Mouse (Mus musculus) hindbrain, embryonic 10.5 days (tissue): ENCODE data around the gene Sema6b. TPM values are rescaled to one million over a fixed set of nuclear protein-coding genes. Genes with fewer than 3 reads are reported as not detected.
A peak's percentile ranks its signal among the peaks of the same experiment; 100 is the strongest.

Experiments
- DNase-seq: peaks from one replicate; pipeline ENCODE4 v3.0.0-alpha.2; 2017; ENCODE audit warnings: low spot score
- H3K27ac ChIP-seq: fragments of 300-500 bp; sonication (generic); 2 replicates; pipeline ENCODE4 v1.5.1; 2016; ENCODE audit warnings: mild to moderate bottlenecking, moderate library complexity
- H3K27me3 ChIP-seq: fragments of 300-500 bp; sonication (generic); 2 replicates; pipeline ENCODE4 v1.6.1; 2016; ENCODE audit warnings: mild to moderate bottlenecking; ENCODE audit not compliant: poor library complexity, insufficient read depth, severe bottlenecking
- H3K36me3 ChIP-seq: fragments of 300-500 bp; sonication (generic); 2 replicates; pipeline ENCODE4 v1.6.1; 2016; ENCODE audit warnings: mild to moderate bottlenecking, moderate library complexity
- H3K4me1 ChIP-seq: fragments of 300-500 bp; sonication (generic); replicated peaks from 2 replicates; pipeline ENCODE4 v1.6.1; 2016; ENCODE audit warnings: mild to moderate bottlenecking
- H3K4me3 ChIP-seq: fragments of 300-500 bp; sonication (generic); 2 replicates; pipeline ENCODE4 v1.5.1; 2016; ENCODE audit warnings: mild to moderate bottlenecking, moderate library complexity
- H3K9me3 ChIP-seq: fragments of 300-500 bp; sonication (generic); 2 replicates; pipeline ENCODE4 v1.6.1; 2016; ENCODE audit warnings: mild to moderate bottlenecking, moderate library complexity
- WGBS: fragments of 180-500 bp; shearing (Covaris S2); methylation state at CpG from one replicate; pipeline ENCODE4 v1.1.7; 2016; 5-methylcytosine and 5-hydroxymethylcytosine counted together
- polyA plus RNA-seq: library from polyadenylated mRNA; unstranded; fragments of >200 nt; fragmentation: Nextera tagmentation; extraction: Ambion mirVana; gene quantifications from 2 replicates; pipeline ENCODE4 v1.2.1, GENCODE M21; 2016

Sema6b gene
- 2.3 and 3.8 TPM in 2 replicates for polyA plus RNA-seq

GRCm38 (mm10) chr17:56139858-56140595 is at the start of gene Sema6b:
Gene Sema6b, minus strand, starts transcription at chr17:56140343.
- peak; percentile 80 for DNase-seq
- H3K4me3 ChIP-seq, result peak within 1 kb of the TSS; percentile 78
- H3K9me3 ChIP-seq, result no peaks in the 10 kb centered on the region
- H3K4me1 ChIP-seq, result peaks cover 72% of the 10 kb centered on the region
- H3K27me3 ChIP-seq, result peaks cover 97% of the 10 kb centered on the region
- H3K27ac ChIP-seq, result peak within 1 kb of the TSS; percentile 86
- 1% methylated on average over 79 of the region's 79 CpGs for whole genome bisulfite sequencing
- H3K36me3 ChIP-seq, result no peaks in the 10 kb centered on the region

- peaks cover 63% of the 10 kb centered on the region for H3K36me3 ChIP-seq
- 41% methylated on average over 11 of the region's 11 CpGs for WGBS
Observed at GRCm38 (mm10) chr17:56185281-56186141, 45.4 kb upstream of the Sema6b start.

GRCm38 (mm10) chr17:56183658-56184103 is 43.5 kb upstream of the Sema6b start, which contains the start of gene Mydgf:
Gene Mydgf, minus strand, starts transcription at chr17:56183920.
- H3K27me3 ChIP-seq, result no peaks in the 10 kb centered on the region
- H3K36me3 ChIP-seq, result peaks cover 63% of the 10 kb centered on the region
- H3K9me3 ChIP-seq, result no peaks in the 10 kb centered on the region
- H3K27ac ChIP-seq, result peak within 1 kb of the TSS; percentile 90
- peak within 1 kb of the TSS; percentile 91 for H3K4me3 ChIP-seq
- DNase-seq, result peak; percentile 94
- WGBS, result under 1% methylated on average over 47 of the region's 47 CpGs
- H3K4me1 ChIP-seq, result peaks cover 40% of the 10 kb centered on the region

More at GRCm38 (mm10) chr17:56185281-56186141, 45.4 kb upstream of the Sema6b start:
- Histone ChIP-seq H3K4me3 (peak overlapping the region; percentile 21), H3K4me1 (peaks cover 40% of the 10 kb centered on the region), H3K27me3 (no peaks in the 10 kb centered on the region), H3K9me3 (no peaks in the 10 kb centered on the region), H3K27ac (peak overlapping the region; percentile 87)
- peak; percentile 46 for DNase-seq

GRCm38 (mm10) chr17:56182975-56183657 is 43.0 kb upstream of the Sema6b start:
- no peaks in the 10 kb centered on the region for H3K27me3 ChIP-seq
- H3K9me3 ChIP-seq, result no peaks in the 10 kb centered on the region
- peak overlapping the region; percentile 91 for H3K4me3 ChIP-seq
- WGBS, result 3% methylated on average over 14 of the region's 14 CpGs
- peaks cover 63% of the 10 kb centered on the region for H3K36me3 ChIP-seq
- peak overlapping the region; percentile 90 for H3K27ac ChIP-seq
- DNase-seq, result no peak
- peaks cover 40% of the 10 kb centered on the region for H3K4me1 ChIP-seq

GRCm38 (mm10) chr17:56175416-56175815 is 35.3 kb upstream of the Sema6b start:
- Histone ChIP-seq H3K27me3 (no peaks in the 10 kb centered on the region), H3K27ac (no peak overlapping the region), H3K4me3 (no peak overlapping the region), H3K36me3 (peaks cover 69% of the 10 kb centered on the region), H3K4me1 (peaks cover 16% of the 10 kb centered on the region), H3K9me3 (no peaks in the 10 kb centered on the region)
- no peak for DNase-seq
- 98% methylated on average over 3 of the region's 3 CpGs for WGBS

- H3K27ac ChIP-seq, result no peak overlapping the region; the same call in 1 of the 2 replicates
- WGBS, result 64% methylated on average over 10 of the region's 10 CpGs
- H3K4me3 ChIP-seq, result no peak overlapping the region
- H3K27me3 ChIP-seq, result no peaks in the 10 kb centered on the region
- H3K4me1 ChIP-seq, result peaks cover 32% of the 10 kb centered on the region
- no peaks in the 10 kb centered on the region for H3K9me3 ChIP-seq
- H3K36me3 ChIP-seq, result peaks cover 50% of the 10 kb centered on the region
- DNase-seq, result no peak
Observed at GRCm38 (mm10) chr17:56173401-56174046, 33.4 kb upstream of the Sema6b start.

GRCm38 (mm10) chr17:56171881-56172280 is 31.7 kb upstream of the Sema6b start:
- Histone ChIP-seq H3K27ac (0 out of 2 replicates have a peak overlapping the region, but pooled peaks have one; percentile 79), H3K4me3 (no peak overlapping the region)
- no peak for DNase-seq

GRCm38 (mm10) chr17:56171456-56171855 is 31.3 kb upstream of the Sema6b start:
- no peak for DNase-seq
- WGBS, result 82% methylated on average over 9 of the region's 9 CpGs
- Histone ChIP-seq H3K27me3 (no peaks in the 10 kb centered on the region), H3K4me3 (no peak overlapping the region), H3K9me3 (no peaks in the 10 kb centered on the region), H3K4me1 (peaks cover 32% of the 10 kb centered on the region), H3K27ac (peak overlapping the region; percentile 79; the same call in 1 of the 2 replicates), H3K36me3 (peaks cover 29% of the 10 kb centered on the region)

More at GRCm38 (mm10) chr17:56171881-56172280, 31.7 kb upstream of the Sema6b start:
- Histone ChIP-seq H3K9me3 (no peaks in the 10 kb centered on the region), H3K27me3 (no peaks in the 10 kb centered on the region), H3K36me3 (peaks cover 34% of the 10 kb centered on the region), H3K4me1 (peaks cover 32% of the 10 kb centered on the region)
- 91% methylated on average over 17 of the region's 17 CpGs for WGBS

GRCm38 (mm10) chr17:56170636-56171035 is 30.5 kb upstream of the Sema6b start:
- DNase-seq, result peak; percentile 69
- H3K4me1 ChIP-seq, result peaks cover 37% of the 10 kb centered on the region
- no peaks in the 10 kb centered on the region for H3K27me3 ChIP-seq
- H3K4me3 ChIP-seq, result peak overlapping the region; percentile 29
- WGBS, result 30% methylated on average over 10 of the region's 10 CpGs
- H3K27ac ChIP-seq, result peak overlapping the region; percentile 79
- H3K36me3 ChIP-seq, result peaks cover 21% of the 10 kb centered on the region
- H3K9me3 ChIP-seq, result no peaks in the 10 kb centered on the region

- Histone ChIP-seq H3K27me3 (no peaks in the 10 kb centered on the region), H3K36me3 (peaks cover 13% of the 10 kb centered on the region), H3K4me3 (no peak overlapping the region), H3K27ac (peak overlapping the region; percentile 79), H3K9me3 (no peaks in the 10 kb centered on the region), H3K4me1 (peaks cover 43% of the 10 kb centered on the region)
- peak; percentile 31 for DNase-seq
- 65% methylated on average over 6 of the region's 6 CpGs for WGBS
Observed at GRCm38 (mm10) chr17:56169830-56170229, 29.7 kb upstream of the Sema6b start.

- peaks cover 54% of the 10 kb centered on the region for H3K4me1 ChIP-seq
- no peak for DNase-seq
- H3K27me3 ChIP-seq, result peaks cover 12% of the 10 kb centered on the region
- WGBS, result 63% methylated on average over 11 of the region's 11 CpGs
- H3K27ac ChIP-seq, result peak overlapping the region; percentile 29; the same call in 1 of the 2 replicates
- H3K36me3 ChIP-seq, result no peaks in the 10 kb centered on the region
- no peak overlapping the region for H3K4me3 ChIP-seq
- no peaks in the 10 kb centered on the region for H3K9me3 ChIP-seq
Observed at GRCm38 (mm10) chr17:56165671-56166070, 25.5 kb upstream of the Sema6b start.

GRCm38 (mm10) chr17:56164510-56164909 is 24.4 kb upstream of the Sema6b start:
- Histone ChIP-seq H3K27me3 (peaks cover 21% of the 10 kb centered on the region), H3K4me1 (peaks cover 45% of the 10 kb centered on the region), H3K36me3 (no peaks in the 10 kb centered on the region), H3K4me3 (no peak overlapping the region), H3K27ac (no peak overlapping the region; the same call in 1 of the 2 replicates), H3K9me3 (no peaks in the 10 kb centered on the region)
- 87% methylated on average over 3 of the region's 3 CpGs for WGBS
- DNase-seq, result no peak
